Mouse (Mus musculus) midbrain, embryonic 13.5 days (tissue): ENCODE measurements around the gene Pramef12. TPM values are rescaled to one million over a fixed set of nuclear protein-coding genes. Genes with fewer than 3 reads are reported as not detected.
"Not testable (repeated sequence)": the region's sequence is repeated elsewhere in the genome, so short reads cannot be mapped to it uniquely, and the experiment has no call there.

Source experiments
- ATAC-seq: fragments of 200-750 bp; cut with Nextera tagmentation; 2 replicates; pipeline ENCODE4 v1.8.0; 2017; ENCODE audit warnings: mild to moderate bottlenecking, moderate TSS enrichment, moderate library complexity
- H3K27ac ChIP-seq: fragments of 300-500 bp; sonication (generic); 2 replicates; pipeline ENCODE4 v1.5.1; 2015; ENCODE audit warnings: inconsistent platforms, mild to moderate bottlenecking, moderate library complexity
- H3K27me3 ChIP-seq: fragments of 300-500 bp; sonication (generic); 2 replicates; pipeline ENCODE4 v1.6.1; 2015; ENCODE audit warnings: mild to moderate bottlenecking, inconsistent platforms
- H3K36me3 ChIP-seq: fragments of 300-500 bp; sonication (generic); 2 replicates; pipeline ENCODE4 v1.6.1; 2015; ENCODE audit warnings: mild to moderate bottlenecking, inconsistent platforms
- H3K4me1 ChIP-seq: fragments of 300-500 bp; sonication (generic); replicated peaks from 2 replicates; pipeline ENCODE4 v1.6.1; 2015; ENCODE audit warnings: inconsistent platforms
- H3K4me2 ChIP-seq: fragments of 300-500 bp; sonication (generic); replicated peaks from 2 replicates; pipeline ENCODE4 v1.6.1; 2015; ENCODE audit warnings: moderate library complexity, mild to moderate bottlenecking, inconsistent platforms
- H3K4me3 ChIP-seq: fragments of 300-500 bp; sonication (generic); replicated peaks from 2 replicates; pipeline ENCODE4 v1.5.1; 2015; ENCODE audit warnings: mild to moderate bottlenecking, inconsistent platforms
- H3K9ac ChIP-seq: fragments of 300-500 bp; sonication (generic); replicated peaks from 2 replicates; pipeline ENCODE4 v1.6.1; 2015; ENCODE audit warnings: mild to moderate bottlenecking, inconsistent platforms
- H3K9me3 ChIP-seq: fragments of 300-500 bp; sonication (generic); 2 replicates; pipeline ENCODE4 v1.6.1; 2016; ENCODE audit warnings: mild to moderate bottlenecking, inconsistent platforms
- WGBS: fragments of 180-500 bp; shearing (Covaris S2); methylation state at CpG from one replicate; pipeline ENCODE4 v1.1.7; 2015; 5-methylcytosine and 5-hydroxymethylcytosine counted together
- polyA plus RNA-seq: library from polyadenylated mRNA; unstranded; fragments of >200 nt; fragmentation: Nextera tagmentation; extraction: Ambion mirVana; gene quantifications from 2 replicates; pipeline ENCODE4 v1.2.1, GENCODE M21; 2015

Pramef12 gene
- polyA plus RNA-seq, 1 experiment from 2014 or later, result 0.09 TPM

DNA sequence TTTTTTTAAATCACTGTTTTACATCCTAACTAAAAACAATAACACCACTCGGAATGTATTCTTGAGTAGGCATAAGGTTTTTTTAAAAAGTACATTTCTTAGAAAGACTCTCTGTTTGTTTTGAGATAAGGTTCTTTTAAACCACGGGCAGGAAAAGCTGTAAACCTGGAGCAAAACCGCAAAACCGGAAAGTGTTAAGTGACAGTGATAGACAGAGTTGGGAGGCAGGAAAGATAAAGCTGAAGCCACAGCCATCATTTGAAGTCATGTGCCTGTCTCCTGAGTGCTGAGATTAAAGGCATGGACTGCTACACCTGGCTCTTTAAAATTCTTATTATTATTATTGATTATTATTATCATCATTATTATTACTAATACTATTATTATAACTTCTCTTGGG lies 5.6 kb downstream of the Pramef12 start:
- H3K4me2 ChIP-seq, result no peak overlapping the region
- peaks cover 4% of the 10 kb centered on the region for H3K9me3 ChIP-seq
- 90% methylated on average over 4 of the region's 4 CpGs for WGBS
- H3K27ac ChIP-seq, result no peak overlapping the region
- ATAC-seq, result no peak
- H3K36me3 ChIP-seq, result no peaks in the 10 kb centered on the region
- no peak overlapping the region for H3K4me3 ChIP-seq
- H3K4me1 ChIP-seq, result no peaks in the 10 kb centered on the region
- H3K27me3 ChIP-seq, result no peaks in the 10 kb centered on the region
- H3K9ac ChIP-seq, result no peak overlapping the region

DNA sequence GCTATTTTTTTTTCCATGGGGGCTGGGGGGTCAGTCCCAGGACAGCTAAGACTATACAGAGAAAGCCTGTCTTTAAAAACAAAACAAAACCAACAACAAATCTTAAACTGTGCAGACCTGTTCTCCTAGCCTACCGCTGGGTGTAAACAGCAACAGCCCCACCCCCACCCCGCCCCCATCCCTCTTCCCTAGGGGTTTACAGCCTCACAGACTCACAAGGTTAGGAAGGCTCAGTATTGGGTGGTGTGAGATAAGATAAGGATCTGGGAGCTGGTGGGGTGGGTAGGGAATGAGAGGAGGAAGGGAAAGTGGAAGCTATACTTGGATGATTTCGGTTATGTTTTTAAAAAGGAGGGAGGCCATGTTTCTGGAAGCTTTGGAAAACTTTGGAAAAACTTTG lies 11.9 kb downstream of the Pramef12 start:
- no peak overlapping the region for H3K4me3 ChIP-seq
- no peak for ATAC-seq
- no peaks in the 10 kb centered on the region for H3K4me1 ChIP-seq
- no peaks in the 10 kb centered on the region for H3K27me3 ChIP-seq
- H3K27ac ChIP-seq, result no peak overlapping the region
- H3K9me3 ChIP-seq, result peaks cover 41% of the 10 kb centered on the region
- 40% methylated on average over 3 of the region's 3 CpGs for WGBS
- H3K36me3 ChIP-seq, result no peaks in the 10 kb centered on the region
- no peak overlapping the region for H3K9ac ChIP-seq
- no peak overlapping the region for H3K4me2 ChIP-seq

DNA sequence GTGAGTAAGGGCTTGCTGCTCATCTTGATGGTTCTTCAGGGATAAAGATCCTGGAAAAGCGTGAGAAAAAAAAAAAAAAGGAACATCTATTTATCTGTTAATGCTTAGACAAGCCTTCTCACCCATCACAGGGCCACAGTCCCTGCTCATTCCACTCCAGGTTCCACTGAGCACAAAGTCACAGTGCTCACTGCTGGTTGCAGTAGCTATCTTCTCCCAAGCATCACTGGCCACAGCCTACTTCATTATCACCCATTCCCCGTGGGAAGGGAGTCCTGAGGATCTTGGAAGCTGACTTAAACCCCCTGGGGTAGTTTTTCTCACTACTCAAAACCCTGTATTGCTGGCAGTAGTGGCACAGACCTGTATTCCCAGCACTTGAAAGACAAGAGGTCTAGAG lies 30.4 kb downstream of the Pramef12 start, which contains the start of gene Pramef20:
TSS of gene Pramef20 (minus strand) at position 23 of the 400 bp plus-strand sequence.
- no peaks in the 10 kb centered on the region for H3K36me3 ChIP-seq
- no peak within 1 kb of the TSS for H3K27ac ChIP-seq
- H3K4me2 ChIP-seq, result no peak within 1 kb of the TSS
- H3K9me3 ChIP-seq, result peaks cover 42% of the 10 kb centered on the region
- H3K27me3 ChIP-seq, result no peaks in the 10 kb centered on the region
- 57% methylated on average over 2 of the region's 2 CpGs for WGBS
- H3K4me1 ChIP-seq, result no peaks in the 10 kb centered on the region
- H3K9ac ChIP-seq, result no peak within 1 kb of the TSS
- ATAC-seq, result no peak
- no peak within 1 kb of the TSS for H3K4me3 ChIP-seq

DNA sequence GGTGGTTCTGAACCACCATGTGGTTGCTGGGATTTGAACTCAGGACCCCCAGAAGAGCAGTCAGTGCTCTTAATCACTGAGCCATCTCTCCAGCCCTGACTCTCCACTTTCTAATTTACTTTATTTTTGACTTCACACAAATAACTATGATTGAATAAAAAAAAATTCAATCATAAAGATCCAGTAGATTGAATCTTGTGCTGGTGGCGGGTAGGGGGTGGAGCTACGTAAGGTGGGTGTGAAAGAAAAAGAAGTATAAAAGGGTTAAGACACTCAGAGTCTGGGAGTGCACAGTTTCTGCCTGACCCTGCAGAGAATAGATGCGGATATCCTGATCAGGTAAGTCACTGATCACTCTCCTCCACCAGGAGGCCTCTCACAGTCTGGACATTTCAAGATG lies 50.6 kb downstream of the Pramef12 start, which contains the start of gene Gm13119:
TSS of gene Gm13119 (plus strand) at position 301 of the 400 bp plus-strand sequence.
- not testable (repeated sequence) for ATAC-seq, H3K27ac ChIP-seq, H3K4me2 ChIP-seq, H3K4me1 ChIP-seq, H3K4me3 ChIP-seq, H3K9ac ChIP-seq, H3K36me3 ChIP-seq, H3K27me3 ChIP-seq
- H3K9me3 ChIP-seq, result peaks cover 12% of the 10 kb centered on the region
- 89% methylated on average over 3 of the region's 3 CpGs for WGBS

Other genes with a start within 250 kb of the Pramef12 start
- not detected in 2 replicates for gene Oog3, start 245.8 kb downstream of the Pramef12 start, polyA plus RNA-seq
- not detected in 2 replicates for gene Oog2, start 217.7 kb downstream of the Pramef12 start, polyA plus RNA-seq
- gene C87977, start 195.1 kb downstream of the Pramef12 start, polyA plus RNA-seq, result not detected in 2 replicates
- not detected in 2 replicates for gene Pramel5, start 128.0 kb downstream of the Pramef12 start, polyA plus RNA-seq
- gene Gm13128, start 78.2 kb downstream of the Pramef12 start, polyA plus RNA-seq, result not detected in 2 replicates
- gene Gm13119, start 50.5 kb downstream of the Pramef12 start, polyA plus RNA-seq, result not detected in 2 replicates
- gene Pramef20, start 30.5 kb downstream of the Pramef12 start, polyA plus RNA-seq, result not detected in 2 replicates
- not detected in 2 replicates for gene 1700012P22Rik, start 30.3 kb upstream of the Pramef12 start, polyA plus RNA-seq
- not detected in 2 replicates for gene Gm9944, start 44.9 kb upstream of the Pramef12 start, polyA plus RNA-seq
- gene Aadacl3, start 55.3 kb upstream of the Pramef12 start, polyA plus RNA-seq, result not detected in 2 replicates
- not detected in 2 replicates for gene 9430007A20Rik, start 111.4 kb upstream of the Pramef12 start, polyA plus RNA-seq
- not detected in 2 replicates for gene Gm13124, start 156.7 kb upstream of the Pramef12 start, polyA plus RNA-seq
- not detected in 2 replicates for gene Aadacl4, start 205.2 kb upstream of the Pramef12 start, polyA plus RNA-seq